In the genomic region with DNA sequence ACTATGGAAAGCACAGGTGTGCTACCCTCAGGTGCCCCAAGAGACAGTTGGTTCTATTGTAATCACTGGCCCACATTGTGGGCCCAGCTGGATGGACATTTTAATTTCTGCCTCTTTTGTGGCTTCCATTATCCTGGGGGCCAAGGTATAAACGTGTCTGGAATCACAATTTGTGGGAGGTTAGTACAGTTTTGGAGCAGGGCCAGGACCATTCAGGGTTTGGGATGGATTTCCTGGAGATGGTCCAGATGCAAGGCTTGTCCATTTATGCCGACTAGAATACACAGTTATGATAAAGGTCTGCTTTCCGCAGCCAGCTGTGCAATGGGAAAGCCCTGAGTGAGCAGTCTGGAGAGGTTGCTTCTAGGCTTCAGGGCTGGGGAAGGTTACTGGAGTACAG, we compare ENCODE assay signal across 13 mouse cellular contexts. TPM values are rescaled to one million over a fixed set of nuclear protein-coding genes. Genes with fewer than 3 reads are reported as not detected.
DNase-seq lines count a peak whose midpoint lies in the region; ATAC-seq and TF ChIP-seq lines count a peak whose summit lies in the region.
"Had no signal": no experiment of that assay in that cellular context is flagged by ENCODE, and none has a peak within 500 bp of the region (broad histone marks: within the 10 kb centered on the region; RNA-seq: fewer than 3 reads in every experiment).

No protein-coding gene starts in this region.

- no peak for DNase-seq in forebrain, embryonic 11.5 days (ENCODE audit: low spot score)
- DNase-seq in left cerebral cortex, postnatal 4 days, result peak; percentile 39
- DNase-seq in left cerebral cortex, adult 18-20 months (ENCODE audit: low spot score in 2 of 2), result no peak
- DNase-seq in stomach, postnatal 0 days (ENCODE audit: low spot score), result no peak
- no peak for DNase-seq in embryo, embryonic 9.5 days (ENCODE audit: extremely low spot score)
- DNase-seq: adrenal gland, adult 2 months; cerebellum, adult 18-20 months had no signal

- WGBS in forebrain, embryonic 13.5 days, result 48% methylated on average over 3 of the region's 3 CpGs
- WGBS in forebrain, embryonic 11.5 days, result 69% methylated on average over 3 of the region's 3 CpGs
- 26% methylated on average over 3 of the region's 3 CpGs for WGBS in stomach, embryonic 14.5 days
- 29% methylated on average over 3 of the region's 3 CpGs for WGBS in stomach, postnatal 0 days

- no peaks in the 10 kb centered on the region for H3K27me3 ChIP-seq in forebrain, embryonic 13.5 days
- no peaks in the 10 kb centered on the region for H3K27me3 ChIP-seq in forebrain, embryonic 11.5 days (ENCODE audit: control insufficient read depth, insufficient read depth, low read length)
- H3K27me3 ChIP-seq in stomach, embryonic 14.5 days (ENCODE audit: control insufficient read depth, insufficient read depth, low read length), result no peaks in the 10 kb centered on the region
- no peaks in the 10 kb centered on the region for H3K27me3 ChIP-seq in stomach, postnatal 0 days (ENCODE audit: control insufficient read depth, insufficient read depth, low read length)

- TF ChIP-seq EP300 in stomach, postnatal 0 days (optimal IDR thresholded peaks at IDR 0.05), result no peak

- H3K27ac ChIP-seq in forebrain, embryonic 13.5 days, result no peak overlapping the region; the same call in 1 of the 2 replicates
- no peak overlapping the region for H3K27ac ChIP-seq in forebrain, embryonic 11.5 days (ENCODE audit: low read depth, low read length)
- H3K27ac ChIP-seq in stomach, embryonic 14.5 days (ENCODE audit: low read length), result no peak overlapping the region
- H3K27ac ChIP-seq in stomach, postnatal 0 days (replicated peaks), result no peak overlapping the region
- H3K27ac ChIP-seq: layer of hippocampus, adult 2 months had no signal

- peak; percentile 27; the same call in 1 of the 2 replicates for ATAC-seq in forebrain, embryonic 13.5 days
- no peak for ATAC-seq in forebrain, embryonic 11.5 days (replicated peaks; ENCODE audit: low FRiP score)
- ATAC-seq in stomach, embryonic 14.5 days (ENCODE audit: insufficient number of reproducible peaks, insufficient read depth, low FRiP score, low read depth), result peak; percentile 81; the same call in 1 of the 2 replicates
- ATAC-seq in stomach, postnatal 0 days (ENCODE audit: low FRiP score, low TSS enrichment), result no peak
- no peak for ATAC-seq in erythroblast, adult 5-6 weeks (replicated peaks; ENCODE audit: low FRiP score, poor library complexity, severe bottlenecking)

- H3K36me3 ChIP-seq in forebrain, embryonic 13.5 days (ENCODE audit: poor library complexity, severe bottlenecking), result no peaks in the 10 kb centered on the region
- H3K36me3 ChIP-seq in forebrain, embryonic 11.5 days (ENCODE audit: control insufficient read depth, insufficient read depth, low read length), result no peaks in the 10 kb centered on the region
- no peaks in the 10 kb centered on the region for H3K36me3 ChIP-seq in stomach, embryonic 14.5 days (ENCODE audit: control insufficient read depth, insufficient read depth, low read length)
- no peaks in the 10 kb centered on the region for H3K36me3 ChIP-seq in stomach, postnatal 0 days (ENCODE audit: control insufficient read depth, insufficient read depth, low read length)

- TF ChIP-seq CTCF in stomach, postnatal 0 days (IDR thresholded peaks at IDR 0.05; ENCODE audit: low read depth), result no peak

- H3K9ac ChIP-seq in forebrain, embryonic 13.5 days, result no peak overlapping the region
- H3K9ac ChIP-seq in forebrain, embryonic 11.5 days (ENCODE audit: low read length), result no peak overlapping the region
- no peak overlapping the region for H3K9ac ChIP-seq in stomach, embryonic 14.5 days (replicated peaks; ENCODE audit: low read depth, low read length)
- H3K9ac ChIP-seq in stomach, postnatal 0 days (ENCODE audit: low read length), result no peak overlapping the region

- H3K9me3 ChIP-seq in forebrain, embryonic 13.5 days (replicated peaks), result no peaks in the 10 kb centered on the region
- no peaks in the 10 kb centered on the region for H3K9me3 ChIP-seq in forebrain, embryonic 11.5 days (ENCODE audit: control insufficient read depth, low read length)
- no peaks in the 10 kb centered on the region for H3K9me3 ChIP-seq in stomach, embryonic 14.5 days (ENCODE audit: control insufficient read depth, low read depth, low read length)
- no peaks in the 10 kb centered on the region for H3K9me3 ChIP-seq in stomach, postnatal 0 days (ENCODE audit: control insufficient read depth, low read length)

- H3K4me3 ChIP-seq in forebrain, embryonic 13.5 days, result no peak overlapping the region
- H3K4me3 ChIP-seq in forebrain, embryonic 11.5 days (ENCODE audit: low read depth, low read length), result no peak overlapping the region
- H3K4me3 ChIP-seq in stomach, embryonic 14.5 days (ENCODE audit: low read depth, low read length), result no peak overlapping the region
- no peak overlapping the region for H3K4me3 ChIP-seq in stomach, postnatal 0 days (ENCODE audit: low read depth, low read length)
- H3K4me3 ChIP-seq: erythroblast, embryonic 14.5 days; layer of hippocampus, adult 2 months had no signal

- H3K4me2 ChIP-seq in forebrain, embryonic 13.5 days, result no peak overlapping the region
- no peak overlapping the region for H3K4me2 ChIP-seq in forebrain, embryonic 11.5 days (ENCODE audit: low read depth, low read length, severe bottlenecking)
- no peak overlapping the region for H3K4me2 ChIP-seq in stomach, embryonic 14.5 days (replicated peaks; ENCODE audit: low read depth, low read length)
- no peak overlapping the region for H3K4me2 ChIP-seq in stomach, postnatal 0 days (replicated peaks; ENCODE audit: low read depth)
- H3K4me2 ChIP-seq: liver, embryonic 11.5 days had no signal

- peaks cover 6% of the 10 kb centered on the region for H3K4me1 ChIP-seq in forebrain, embryonic 13.5 days
- H3K4me1 ChIP-seq in forebrain, embryonic 11.5 days (replicated peaks; ENCODE audit: control insufficient read depth, insufficient read depth, low read length), result no peaks in the 10 kb centered on the region
- H3K4me1 ChIP-seq in stomach, embryonic 14.5 days (ENCODE audit: control insufficient read depth, insufficient read depth, low read length), result no peaks in the 10 kb centered on the region
- no peaks in the 10 kb centered on the region for H3K4me1 ChIP-seq in stomach, postnatal 0 days (replicated peaks; ENCODE audit: control insufficient read depth, insufficient read depth)

- intact Hi-C loops in left cerebral cortex, postnatal 4 days (cut with DNase I), result no loop called here

RNA-seq across cellular contexts. Expression of gene Sesn3, which starts 13.7 kb away (rescaled TPM):
- 15.5 and 16.2 TPM in 2 replicates for polyA plus RNA-seq in forebrain, embryonic 13.5 days (2015; fragmentation: Nextera tagmentation; extraction: Ambion mirVana)
- polyA plus RNA-seq in forebrain, embryonic 11.5 days (2014; fragmentation: Nextera tagmentation; extraction: Ambion mirVana), result 22.9 and 26.6 TPM in 2 replicates
- 10 to 100 TPM; 70.1 to 73.3 TPM for total RNA-seq in left cerebral cortex, postnatal 4 days (2021)
- total RNA-seq in left cerebral cortex, adult 18-20 months (2021), result 100 to 1,000 TPM; 109 to 141 TPM
- polyA plus RNA-seq in stomach, embryonic 14.5 days (2014; fragmentation: Nextera tagmentation; extraction: Ambion mirVana), result 38.6 and 41.2 TPM in 2 replicates
- 6.6 and 8.2 TPM in 2 replicates for polyA plus RNA-seq in stomach, postnatal 0 days (2015; fragmentation: Nextera tagmentation; extraction: Ambion mirVana)
- 3.1 and 3.6 TPM in 2 replicates for total RNA-seq in erythroblast, adult 5-6 weeks (2015; ENCODE audit: low replicate concordance)
- 0.68 and 2.2 TPM in 2 replicates for total RNA-seq in erythroblast, adult 5-6 weeks (2017; ENCODE audit: low replicate concordance)

Comparison
In these comparisons a context has a peak if more than half of its experiments do, and no peak if none do; other contexts are left out.
1. ATAC-seq: peak in forebrain, embryonic 13.5 days (single experiment) and stomach, embryonic 14.5 days (single experiment); none in forebrain, embryonic 11.5 days (single experiment), stomach, postnatal 0 days (single experiment) and erythroblast, adult 5-6 weeks (single experiment).